Mouse (Mus musculus) myocyte (in vitro differentiated cells): ENCODE measurements around the gene Gm884.

Source experiments
- E2F4 ChIP-seq: IDR thresholded peaks from one replicate; pipeline ENCODE4 v1.6.1; 2011; ENCODE audit warnings: mild to moderate bottlenecking, control low read depth, moderate library complexity; ENCODE audit not compliant: insufficient read depth
- MAX ChIP-seq: IDR thresholded peaks from one replicate; pipeline ENCODE4 v1.6.1; 2011; ENCODE audit warnings: low read depth, mild to moderate bottlenecking, control low read depth
- MYOD1 ChIP-seq, 3 experiments: IDR thresholded peaks; one replicate each; pipeline ENCODE4 v1.6.1; 2011; ENCODE audit warnings: control low read depth in 2 of 3, low read depth in 2 of 3, mild to moderate bottlenecking in 2 of 3, moderate library complexity in 1 of 3; ENCODE audit not compliant: insufficient read length in 2 of 3, control insufficient read depth in 1 of 3
- POLR2A ChIP-seq: IDR thresholded peaks from one replicate; pipeline ENCODE4 v1.6.1; 2011; ENCODE audit warnings: low read depth, mild to moderate bottlenecking, control low read depth, moderate library complexity; ENCODE audit not compliant: insufficient read length
- POLR2AphosphoS2 ChIP-seq: IDR thresholded peaks from one replicate; pipeline ENCODE4 v1.6.1; 2011; ENCODE audit warnings: low read depth, control low read depth; ENCODE audit not compliant: insufficient read length
- TCF12 ChIP-seq: IDR thresholded peaks from one replicate; pipeline ENCODE4 v1.6.1; 2011; ENCODE audit warnings: mild to moderate bottlenecking, control low read depth; ENCODE audit not compliant: poor library complexity, insufficient read depth, severe bottlenecking
- USF1 ChIP-seq: IDR thresholded peaks from one replicate; pipeline ENCODE4 v1.6.1; 2011; ENCODE audit warnings: low read depth, mild to moderate bottlenecking, control low read depth, moderate library complexity

GRCm38 (mm10) chr11:103643211-103643610, 22.3 kb upstream of the Gm884 start:
- TF ChIP-seq TCF12 (no peak), POLR2AphosphoS2 (no peak), POLR2A (no peak), USF1 (no peak), MAX (no peak), MYOD1 (IDR thresholded peaks at IDR 0.05; ENCODE audit: control insufficient read depth in 1 of 3, insufficient read length in 2 of 3, low read depth in 2 of 3) (no peak), E2F4 (no peak)
